Mouse (Mus musculus) megakaryocyte, embryonic 14.5 days (primary cell): ENCODE data around the gene Tgfbr3.

Source experiments
- FLI1 ChIP-seq: IDR thresholded peaks from 2 replicates; pipeline ENCODE4 v1.6.1; 2012; ENCODE audit warnings: low read length, inconsistent platforms, mixed read lengths
- GATA1 ChIP-seq: IDR thresholded peaks from 3 replicates; pipeline ENCODE4 v1.6.1; 2012; ENCODE audit warnings: mixed read lengths, low read length, inconsistent platforms, borderline replicate concordance

DNA sequence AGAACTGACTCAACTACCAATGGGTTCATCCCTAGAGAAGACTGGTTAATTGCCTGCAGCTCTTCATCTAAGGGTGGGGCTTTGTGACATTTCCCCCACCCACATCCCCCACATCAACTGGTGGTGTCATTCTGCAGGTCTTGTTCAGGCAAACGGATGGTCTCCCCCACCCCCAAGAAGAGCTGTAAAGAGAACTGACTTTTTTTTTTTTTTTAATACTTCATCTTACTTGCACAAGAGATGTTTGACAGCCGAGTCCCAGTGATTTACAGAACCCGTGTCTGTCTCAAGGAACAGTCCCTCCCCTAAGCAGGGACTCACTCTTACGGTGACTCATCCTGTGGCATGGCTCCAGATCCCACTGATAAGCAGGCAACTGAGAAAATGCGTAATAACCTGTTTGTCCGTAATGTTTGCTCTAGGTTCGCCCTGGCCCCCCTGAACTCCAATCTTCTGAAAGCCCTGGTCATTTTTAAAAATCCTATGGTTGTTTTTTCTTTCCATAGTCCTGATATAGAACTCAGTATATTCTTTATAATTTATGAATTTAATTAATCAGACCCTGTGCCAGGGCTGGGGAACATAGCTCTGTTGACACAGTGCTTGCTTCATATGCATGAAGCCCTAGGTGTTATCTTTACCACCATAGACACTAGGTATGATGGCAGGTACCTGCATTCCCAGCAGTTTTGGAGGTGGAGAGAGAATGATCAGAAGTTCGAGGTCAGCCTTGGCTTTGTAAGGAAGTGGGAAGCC, 5.8 kb upstream of the Tgfbr3 start:
- TF ChIP-seq GATA1, result no peak
- TF ChIP-seq FLI1, result no peak
